8 mouse cellular contexts compared by ENCODE assay signal in genomic region chr14:8003727-8004670, GRCm38 (mm10). TPM values are rescaled to one million over a fixed set of nuclear protein-coding genes. Genes with fewer than 3 reads are reported as not detected.
A peak's percentile ranks its signal among the peaks of the same experiment; 100 is the strongest.
DNase-seq lines count a peak whose midpoint lies in the region; ATAC-seq lines count a peak whose summit lies in the region.

No protein-coding gene starts in this region.

- H3K9me3 ChIP-seq in heart, embryonic 10.5 days: no peaks in the 10 kb centered on the region
- no peaks in the 10 kb centered on the region for H3K9me3 ChIP-seq in liver, embryonic 16.5 days (replicated peaks; ENCODE audit: control insufficient read depth, low read length)

- H3K36me3 ChIP-seq in heart, embryonic 10.5 days: no peaks in the 10 kb centered on the region
- H3K36me3 ChIP-seq in liver, embryonic 16.5 days (ENCODE audit: control insufficient read depth, insufficient read depth): no peaks in the 10 kb centered on the region

- peaks cover 16% of the 10 kb centered on the region; the same call in 1 of the 2 replicates for H3K4me1 ChIP-seq in heart, embryonic 10.5 days
- H3K4me1 ChIP-seq in liver, embryonic 16.5 days (ENCODE audit: control insufficient read depth, low read depth, low read length): peaks cover 3% of the 10 kb centered on the region

- no peak overlapping the region for H3K9ac ChIP-seq in liver, embryonic 16.5 days (ENCODE audit: low read depth, low read length)

- H3K4me2 ChIP-seq in liver, embryonic 16.5 days (ENCODE audit: low read depth, low read length): peak overlapping the region; percentile 51

- intact Hi-C loops in heart, postnatal 25 days (cut with DNase I): no loop called here

- peaks cover 43% of the 10 kb centered on the region for H3K27me3 ChIP-seq in heart, embryonic 10.5 days (ENCODE audit: insufficient read depth, poor library complexity, severe bottlenecking)
- peaks cover 26% of the 10 kb centered on the region for H3K27me3 ChIP-seq in liver, embryonic 16.5 days (ENCODE audit: control insufficient read depth, insufficient read depth, low read depth, low read length)

- WGBS in heart, embryonic 10.5 days: 54% methylated on average over 18 of the region's 18 CpGs
- WGBS in liver, embryonic 16.5 days (ENCODE audit: insufficient replicate concordance): 23% methylated on average over 18 of the region's 18 CpGs

- ATAC-seq in granulocyte monocyte progenitor cell, adult 5-6 weeks (replicated peaks; ENCODE audit: poor library complexity, severe bottlenecking): peak; percentile 34
- ATAC-seq in liver, embryonic 16.5 days (ENCODE audit: low read depth): no peak

- peak overlapping the region; percentile 73 for H3K4me3 ChIP-seq in heart, embryonic 10.5 days
- H3K4me3 ChIP-seq in liver, embryonic 16.5 days (ENCODE audit: low read depth, low read length): peak overlapping the region; percentile 55; the same call in 1 of the 2 replicates

- DNase-seq in heart, embryonic 10.5 days (ENCODE audit: low spot score): no peak
- no peak for DNase-seq in heart, postnatal 25 days (ENCODE audit: low spot score)
- peak; percentile 41 for DNase-seq in adrenal gland, adult 8-10 months
- DNase-seq in adipocyte (ENCODE audit: low spot score): no peak
- DNase-seq in cerebellum, adult 9-11 months: no peak
- no peak for DNase-seq in cerebellum, postnatal 36 days

- no peak overlapping the region for H3K27ac ChIP-seq in heart, embryonic 10.5 days
- H3K27ac ChIP-seq in liver, embryonic 16.5 days (ENCODE audit: low read length): no peak overlapping the region

RNA-seq across cellular contexts. Expression of gene Abhd6, which starts 1.3 kb away (rescaled TPM):
- 9.2 and 16.0 TPM in 2 replicates for polyA plus RNA-seq in heart, embryonic 10.5 days (2016; fragmentation: Nextera tagmentation; extraction: Ambion mirVana)
- total RNA-seq in heart, postnatal 25 days (2021): 1 to 10 TPM; 7.3 to 8.1 TPM
- total RNA-seq in adrenal gland, adult 8-10 months (2022): 100 to 1,000 TPM in 2 of 4 experiments, 10 to 100 TPM in 2; 87.1 to 147 (median 102) TPM
- total RNA-seq in granulocyte monocyte progenitor cell, adult 5-6 weeks (2014; fragmentation: Nextera tagmentation): not detected in 2 replicates
- total RNA-seq in granulocyte monocyte progenitor cell, adult 5-6 weeks (2017): 1.5 TPM in 1 of 2 replicates, not detected in the other
- polyA plus RNA-seq in liver, embryonic 16.5 days (2015; fragmentation: Nextera tagmentation; extraction: Ambion mirVana): 8.6 and 8.8 TPM in 2 replicates

RNA-seq across cellular contexts. Expression of gene Dnase1l3, which starts 9.6 kb away (rescaled TPM):
- polyA plus RNA-seq in heart, embryonic 10.5 days (2016; fragmentation: Nextera tagmentation; extraction: Ambion mirVana): not detected in 2 replicates
- under 1 TPM in 1 of 2 experiments, not detected in 1; 0.06 TPM for total RNA-seq in heart, postnatal 25 days (2021)
- total RNA-seq in adrenal gland, adult 8-10 months (2022): under 1 TPM; 0.37 to 0.78 (median 0.55) TPM
- 0.15 TPM in 1 of 2 replicates, not detected in the other for total RNA-seq in granulocyte monocyte progenitor cell, adult 5-6 weeks (2014; fragmentation: Nextera tagmentation)
- total RNA-seq in granulocyte monocyte progenitor cell, adult 5-6 weeks (2017): not detected in 2 replicates
- 4.8 and 6.0 TPM in 2 replicates for polyA plus RNA-seq in liver, embryonic 16.5 days (2015; fragmentation: Nextera tagmentation; extraction: Ambion mirVana)

RNA-seq across cellular contexts. Expression of gene Gm45521, which starts 46.9 kb away (rescaled TPM):
- 0.20 and 0.59 TPM in 2 replicates for polyA plus RNA-seq in heart, embryonic 10.5 days (2016; fragmentation: Nextera tagmentation; extraction: Ambion mirVana)
- total RNA-seq in heart, postnatal 25 days (2021): not detected
- total RNA-seq in adrenal gland, adult 8-10 months (2022): not detected
- not detected in 2 replicates for total RNA-seq in granulocyte monocyte progenitor cell, adult 5-6 weeks (2014; fragmentation: Nextera tagmentation)
- not detected in 2 replicates for total RNA-seq in granulocyte monocyte progenitor cell, adult 5-6 weeks (2017)
- polyA plus RNA-seq in liver, embryonic 16.5 days (2015; fragmentation: Nextera tagmentation; extraction: Ambion mirVana): not detected in 2 replicates

Comparison
In these comparisons a context has a peak if more than half of its experiments do, and no peak if none do; other contexts are left out.
1. RNA of gene Abhd6, which starts 1.3 kb away (total RNA-seq): 87.1 to 147 TPM in adrenal gland, adult 8-10 months; 7.3 to 8.1 TPM in heart, postnatal 25 days and 1.5 TPM in granulocyte monocyte progenitor cell, adult 5-6 weeks; every median in the first group is over 4 times any median in the second.